Mouse (Mus musculus) lung, embryonic 14.5 days (tissue): ENCODE data around the gene Capn8. TPM values are rescaled to one million over a fixed set of nuclear protein-coding genes. Genes with fewer than 3 reads are reported as not detected.

Source experiments
- ATAC-seq: fragments of 200-750 bp; cut with Nextera tagmentation; 2 replicates; pipeline ENCODE4 v1.8.0; 2017; ENCODE audit warnings: mild to moderate bottlenecking, moderate TSS enrichment, moderate library complexity; ENCODE audit not compliant: insufficient read depth
- DNase-seq: peaks from one replicate; pipeline ENCODE4 v3.0.0-alpha.2; 2015
- H3K27ac ChIP-seq: fragments of 300-500 bp; sonication (generic); 2 replicates; pipeline ENCODE4 v1.5.1; 2014; ENCODE audit warnings: low read depth, mild to moderate bottlenecking, moderate library complexity
- H3K27me3 ChIP-seq: fragments of 300-500 bp; sonication (generic); 2 replicates; pipeline ENCODE4 v1.6.1; 2014; ENCODE audit warnings: low read length, control low read depth; ENCODE audit not compliant: insufficient read depth
- H3K36me3 ChIP-seq: fragments of 300-500 bp; sonication (generic); 2 replicates; pipeline ENCODE4 v1.6.1; 2014; ENCODE audit warnings: control low read depth; ENCODE audit not compliant: insufficient read depth
- H3K4me1 ChIP-seq: fragments of 300-500 bp; sonication (generic); 2 replicates; pipeline ENCODE4 v1.6.1; 2014; ENCODE audit warnings: antibody characterized with exemption, control low read depth; ENCODE audit not compliant: insufficient read depth
- H3K4me2 ChIP-seq: fragments of 300-500 bp; sonication (generic); 2 replicates; pipeline ENCODE4 v1.6.1; 2014; ENCODE audit warnings: mild to moderate bottlenecking
- H3K4me3 ChIP-seq: fragments of 300-500 bp; sonication (generic); 2 replicates; pipeline ENCODE4 v1.5.1; 2014; ENCODE audit warnings: low read depth, low read length
- H3K9ac ChIP-seq: fragments of 300-500 bp; sonication (generic); 2 replicates; pipeline ENCODE4 v1.6.1; 2014
- H3K9me3 ChIP-seq: fragments of 300-500 bp; sonication (generic); 2 replicates; pipeline ENCODE4 v1.6.1; 2016; ENCODE audit warnings: low read depth, low read length, control low read depth
- CTCF ChIP-seq: IDR thresholded peaks from 2 replicates; pipeline ENCODE4 v1.5.1; 2016; ENCODE audit warnings: antibody characterized with exemption, low read depth
- WGBS: fragments of 180-500 bp; shearing (Covaris S2); extraction: QIAGEN DNeasy Blood & Tissue Kit; methylation state at CpG from one replicate; pipeline ENCODE4 v1.1.7; 2014; 5-methylcytosine and 5-hydroxymethylcytosine counted together
- polyA plus RNA-seq: library from polyadenylated mRNA; unstranded; fragments of >200 nt; fragmentation: Nextera tagmentation; extraction: Ambion mirVana; gene quantifications from 2 replicates; pipeline ENCODE4 v1.2.1, GENCODE M21; 2014

Gene Capn8
- polyA plus RNA-seq, 1 experiment from 2014 or later, result not detected

DNA sequence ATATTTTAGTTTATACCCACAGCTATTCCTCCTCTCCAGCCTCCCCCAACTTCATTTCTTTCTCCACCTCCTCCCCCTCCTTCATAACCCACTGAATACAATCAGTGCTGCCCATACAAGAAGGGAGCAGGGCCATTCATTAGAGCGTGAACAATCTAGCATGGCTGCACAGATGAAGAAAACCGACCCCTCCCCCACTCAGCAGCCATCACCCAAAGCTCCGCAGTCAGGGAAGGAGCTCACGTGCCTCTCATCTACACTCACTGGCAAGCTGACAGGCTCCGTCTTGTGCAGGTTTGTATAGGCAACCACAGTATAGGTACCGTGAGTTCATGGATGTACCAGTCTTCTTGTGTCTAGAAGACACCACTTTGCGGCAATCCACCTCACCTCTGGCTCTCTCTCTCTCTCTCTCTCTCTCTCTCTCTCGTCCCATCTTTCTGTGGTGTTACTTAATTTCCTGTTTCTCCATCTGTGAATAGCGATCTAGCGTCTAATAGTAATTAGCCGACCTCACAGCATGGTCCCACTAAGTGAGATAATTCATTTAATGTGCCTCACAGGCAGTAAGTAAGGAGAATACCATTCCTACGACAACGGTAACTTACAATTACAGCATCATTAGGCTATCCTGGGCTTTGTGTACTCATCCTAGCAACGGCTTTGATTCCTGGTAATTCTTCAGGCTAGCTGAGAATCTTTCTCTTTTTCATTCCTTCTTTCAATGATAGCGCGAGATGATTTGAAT, 53.6 kb downstream of the Capn8 start:
- ATAC-seq (no peak), DNase-seq (no peak)
- no peaks in the 10 kb centered on the region for H3K27me3 ChIP-seq
- H3K36me3 ChIP-seq, result no peaks in the 10 kb centered on the region
- no peaks in the 10 kb centered on the region for H3K4me1 ChIP-seq
- no peak overlapping the region for H3K27ac ChIP-seq
- no peak overlapping the region for H3K9ac ChIP-seq
- H3K4me2 ChIP-seq, result no peak overlapping the region
- H3K9me3 ChIP-seq, result no peaks in the 10 kb centered on the region
- no peak for TF ChIP-seq CTCF
- 77% methylated on average over 16 of the region's 16 CpGs for WGBS
- no peak overlapping the region for H3K4me3 ChIP-seq

DNA sequence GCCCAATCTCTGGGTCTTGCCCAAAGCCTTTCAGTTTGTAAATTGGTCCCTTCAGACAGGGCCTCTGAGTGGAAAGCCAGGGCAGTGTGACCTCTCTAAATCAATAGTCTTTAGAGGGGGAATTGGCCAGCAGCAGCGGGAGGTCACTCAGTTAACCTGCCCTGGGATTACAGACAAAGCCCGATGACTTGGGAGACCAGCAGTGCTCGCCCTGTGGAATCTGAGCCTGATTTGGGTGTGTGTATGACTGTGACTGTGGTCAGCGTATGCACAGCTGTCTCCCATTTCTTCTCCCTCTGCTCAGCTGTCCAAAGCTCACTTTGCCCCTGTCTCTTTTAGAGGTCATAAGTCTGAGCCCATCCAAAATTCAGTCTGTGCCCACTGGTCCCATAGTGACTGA, 55.7 kb downstream of the Capn8 start:
- DNase-seq (no peak), ATAC-seq (no peak)
- no peak for TF ChIP-seq CTCF
- Histone ChIP-seq H3K9me3 (no peaks in the 10 kb centered on the region), H3K4me2 (no peak overlapping the region), H3K9ac (no peak overlapping the region), H3K27me3 (no peaks in the 10 kb centered on the region), H3K4me3 (no peak overlapping the region), H3K4me1 (no peaks in the 10 kb centered on the region), H3K27ac (no peak overlapping the region), H3K36me3 (no peaks in the 10 kb centered on the region)
- 54% methylated on average over 4 of the region's 4 CpGs for WGBS

DNA sequence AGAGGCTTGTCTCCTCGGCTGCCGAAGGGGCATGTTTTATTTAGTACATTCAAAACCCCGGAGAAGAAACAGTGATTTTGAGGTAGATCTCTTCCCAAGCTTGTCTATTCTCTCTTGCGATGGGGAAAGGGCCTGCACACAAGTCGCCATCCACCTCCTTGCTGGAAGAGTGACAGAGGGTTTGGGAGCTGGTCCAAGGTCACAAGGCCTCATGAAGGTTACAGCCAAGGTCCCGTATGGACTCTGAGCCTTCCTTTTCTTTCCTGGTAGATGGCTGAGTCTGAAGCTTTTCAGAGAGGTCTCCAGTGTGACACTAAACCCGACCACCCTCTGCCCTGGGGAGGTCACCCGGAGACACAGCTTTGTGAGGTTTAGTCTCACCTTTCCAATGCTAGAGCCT, 56.4 kb downstream of the Capn8 start:
- H3K27ac ChIP-seq, result no peak overlapping the region
- H3K4me3 ChIP-seq, result no peak overlapping the region
- WGBS, result 89% methylated on average over 8 of the region's 8 CpGs
- no peak for DNase-seq
- no peaks in the 10 kb centered on the region for H3K4me1 ChIP-seq
- no peak overlapping the region for H3K9ac ChIP-seq
- no peaks in the 10 kb centered on the region for H3K9me3 ChIP-seq
- no peak overlapping the region for H3K4me2 ChIP-seq
- no peak for ATAC-seq
- H3K36me3 ChIP-seq, result no peaks in the 10 kb centered on the region
- H3K27me3 ChIP-seq, result no peaks in the 10 kb centered on the region
- TF ChIP-seq CTCF, result no peak

GRCm38 (mm10) chr1:182626197-182626596, 61.4 kb downstream of the Capn8 start:
- WGBS, result 50% methylated on average over 1 of the region's 1 CpGs
- Histone ChIP-seq H3K27ac (no peak overlapping the region), H3K36me3 (no peaks in the 10 kb centered on the region), H3K4me3 (no peak overlapping the region), H3K27me3 (no peaks in the 10 kb centered on the region), H3K4me2 (no peak overlapping the region), H3K4me1 (no peaks in the 10 kb centered on the region), H3K9me3 (no peaks in the 10 kb centered on the region), H3K9ac (no peak overlapping the region)
- no peak for TF ChIP-seq CTCF
- ATAC-seq (no peak), DNase-seq (peak; percentile 49)

GRCm38 (mm10) chr1:182629228-182629627, 64.4 kb downstream of the Capn8 start:
- no peak overlapping the region for H3K27ac ChIP-seq
- no peaks in the 10 kb centered on the region for H3K36me3 ChIP-seq
- no peaks in the 10 kb centered on the region for H3K27me3 ChIP-seq
- H3K4me3 ChIP-seq, result no peak overlapping the region
- no peak overlapping the region for H3K4me2 ChIP-seq
- no peak for TF ChIP-seq CTCF
- DNase-seq (no peak), ATAC-seq (no peak)
- WGBS, result 88% methylated on average over 4 of the region's 4 CpGs
- no peaks in the 10 kb centered on the region for H3K4me1 ChIP-seq
- H3K9ac ChIP-seq, result no peak overlapping the region
- H3K9me3 ChIP-seq, result no peaks in the 10 kb centered on the region

GRCm38 (mm10) chr1:182633712-182634294, 69.0 kb downstream of the Capn8 start:
- Histone ChIP-seq H3K27ac (no peak overlapping the region), H3K4me1 (no peaks in the 10 kb centered on the region), H3K36me3 (no peaks in the 10 kb centered on the region), H3K9ac (no peak overlapping the region), H3K27me3 (no peaks in the 10 kb centered on the region), H3K4me3 (no peak overlapping the region), H3K4me2 (no peak overlapping the region), H3K9me3 (no peaks in the 10 kb centered on the region)
- DNase-seq (peak; percentile 25), ATAC-seq (peak; percentile 49; the same call in 1 of the 2 replicates)
- WGBS, result 56% methylated on average over 12 of the region's 12 CpGs
- no peak for TF ChIP-seq CTCF

- Histone ChIP-seq H3K9me3 (no peaks in the 10 kb centered on the region), H3K27me3 (no peaks in the 10 kb centered on the region), H3K4me2 (no peak overlapping the region), H3K36me3 (no peaks in the 10 kb centered on the region), H3K27ac (no peak overlapping the region), H3K4me3 (no peak overlapping the region), H3K4me1 (no peaks in the 10 kb centered on the region), H3K9ac (no peak overlapping the region)
- 61% methylated on average over 7 of the region's 7 CpGs for WGBS
- TF ChIP-seq CTCF, result no peak
- no peak for DNase-seq
- no peak for ATAC-seq
Measured at GRCm38 (mm10) chr1:182639016-182639415, 74.2 kb downstream of the Capn8 start.
